Mouse (Mus musculus) forebrain, embryonic 11.5 days (tissue): ENCODE measurements at regions not wholly inside any gene's neighbourhood (a gene's known extent, or its start where the extent isn't known, plus 50 kb on each side); places are given as distances from the start of the nearest gene placed in this dataset.

ENCODE experiments used
- ATAC-seq: fragments of 200-750 bp; cut with Nextera tagmentation; replicated peaks from 2 replicates; pipeline ENCODE4 v1.8.0; 2017; ENCODE audit warnings: moderate TSS enrichment; ENCODE audit not compliant: low FRiP score
- DNase-seq: peaks from one replicate; pipeline ENCODE4 v3.0.0-alpha.2; 2017; ENCODE audit warnings: low spot score
- H3K27ac ChIP-seq: fragments of 300-500 bp; sonication (generic); 2 replicates; pipeline ENCODE4 v1.5.1; 2014; ENCODE audit warnings: low read depth, low read length
- H3K27me3 ChIP-seq: fragments of 300-500 bp; sonication (generic); 2 replicates; pipeline ENCODE4 v1.6.1; 2014; ENCODE audit warnings: mild to moderate bottlenecking, low read length, mixed read lengths; ENCODE audit not compliant: control insufficient read depth, insufficient read depth
- H3K36me3 ChIP-seq: fragments of 300-500 bp; sonication (generic); 2 replicates; pipeline ENCODE4 v1.6.1; 2014; ENCODE audit warnings: mild to moderate bottlenecking, low read length, moderate library complexity, mixed read lengths; ENCODE audit not compliant: control insufficient read depth, insufficient read depth
- H3K4me1 ChIP-seq: fragments of 300-500 bp; sonication (generic); replicated peaks from 2 replicates; pipeline ENCODE4 v1.6.1; 2014; ENCODE audit warnings: low read length, mixed read lengths; ENCODE audit not compliant: control insufficient read depth, insufficient read depth
- H3K4me2 ChIP-seq: fragments of 300-500 bp; sonication (generic); 2 replicates; pipeline ENCODE4 v1.6.1; 2014; ENCODE audit warnings: low read depth, mild to moderate bottlenecking, low read length, moderate library complexity, mixed read lengths; ENCODE audit not compliant: severe bottlenecking
- H3K4me3 ChIP-seq: fragments of 300-500 bp; sonication (generic); 2 replicates; pipeline ENCODE4 v1.5.1; 2014; ENCODE audit warnings: low read depth, low read length
- H3K9ac ChIP-seq: fragments of 300-500 bp; sonication (generic); 2 replicates; pipeline ENCODE4 v1.6.1; 2014; ENCODE audit warnings: low read length
- H3K9me3 ChIP-seq: fragments of 300-500 bp; sonication (generic); 2 replicates; pipeline ENCODE4 v1.6.1; 2016; ENCODE audit warnings: low read length, mixed read lengths; ENCODE audit not compliant: control insufficient read depth
- WGBS: fragments of 180-500 bp; shearing (Covaris S2); extraction: QIAGEN DNeasy Blood & Tissue Kit; methylation state at CpG from one replicate; pipeline ENCODE4 v1.1.7; 2014; 5-methylcytosine and 5-hydroxymethylcytosine counted together

- no peak for DNase-seq
- Histone ChIP-seq H3K27me3 (no peaks in the 10 kb centered on the region), H3K4me2 (no peak overlapping the region), H3K9me3 (no peaks in the 10 kb centered on the region), H3K36me3 (no peaks in the 10 kb centered on the region), H3K4me3 (no peak overlapping the region), H3K9ac (no peak overlapping the region), H3K4me1 (no peaks in the 10 kb centered on the region), H3K27ac (no peak overlapping the region)
- 67% methylated on average over 1 of the region's 1 CpGs for WGBS
- ATAC-seq = peak; percentile 55; the same call in 1 of the 2 replicates
Observed at GRCm38 (mm10) chr13:101509946-101510345, 258.1 kb downstream of the Pik3r1 start.

- H3K9me3 ChIP-seq = no peaks in the 10 kb centered on the region
- no peaks in the 10 kb centered on the region for H3K36me3 ChIP-seq
- no peaks in the 10 kb centered on the region for H3K27me3 ChIP-seq
- no peaks in the 10 kb centered on the region for H3K4me1 ChIP-seq
- no peak overlapping the region for H3K27ac ChIP-seq
- no peak for DNase-seq
- H3K4me3 ChIP-seq = no peak overlapping the region
- no peak overlapping the region for H3K9ac ChIP-seq
- H3K4me2 ChIP-seq = no peak overlapping the region
- no peak for ATAC-seq
Observed at GRCm38 (mm10) chr13:101508331-101508730, 259.7 kb downstream of the Pik3r1 start.

GRCm38 (mm10) chr13:101506696-101507095, 261.3 kb downstream of the Pik3r1 start:
- ATAC-seq (no peak), DNase-seq (no peak)
- Histone ChIP-seq H3K9ac (no peak overlapping the region), H3K4me3 (no peak overlapping the region), H3K4me2 (no peak overlapping the region), H3K36me3 (no peaks in the 10 kb centered on the region), H3K27ac (no peak overlapping the region), H3K9me3 (no peaks in the 10 kb centered on the region), H3K27me3 (no peaks in the 10 kb centered on the region), H3K4me1 (no peaks in the 10 kb centered on the region)

- H3K4me3 ChIP-seq = no peak overlapping the region
- no peak for ATAC-seq
- 87% methylated on average over 1 of the region's 1 CpGs for WGBS
- no peaks in the 10 kb centered on the region for H3K4me1 ChIP-seq
- H3K27ac ChIP-seq = no peak overlapping the region
- H3K9ac ChIP-seq = no peak overlapping the region
- H3K36me3 ChIP-seq = no peaks in the 10 kb centered on the region
- no peak for DNase-seq
- H3K4me2 ChIP-seq = no peak overlapping the region
- no peaks in the 10 kb centered on the region for H3K27me3 ChIP-seq
- H3K9me3 ChIP-seq = no peaks in the 10 kb centered on the region
Observed at GRCm38 (mm10) chr13:101505054-101505453, 263.0 kb downstream of the Pik3r1 start.

- Histone ChIP-seq H3K27ac (no peak overlapping the region), H3K4me1 (no peaks in the 10 kb centered on the region), H3K36me3 (no peaks in the 10 kb centered on the region), H3K27me3 (no peaks in the 10 kb centered on the region), H3K4me3 (no peak overlapping the region), H3K9ac (no peak overlapping the region), H3K4me2 (no peak overlapping the region), H3K9me3 (no peaks in the 10 kb centered on the region)
- DNase-seq = no peak
- ATAC-seq = no peak
- 68% methylated on average over 5 of the region's 5 CpGs for WGBS
Observed at GRCm38 (mm10) chr13:101504241-101504640, 263.8 kb downstream of the Pik3r1 start.

GRCm38 (mm10) chr13:101501845-101502284, 266.2 kb downstream of the Pik3r1 start:
- Histone ChIP-seq H3K27ac (no peak overlapping the region), H3K4me3 (no peak overlapping the region), H3K27me3 (no peaks in the 10 kb centered on the region), H3K4me2 (no peak overlapping the region), H3K9me3 (no peaks in the 10 kb centered on the region), H3K9ac (no peak overlapping the region), H3K4me1 (no peaks in the 10 kb centered on the region), H3K36me3 (no peaks in the 10 kb centered on the region)
- WGBS = 86% methylated on average over 5 of the region's 5 CpGs
- ATAC-seq (no peak), DNase-seq (no peak)

GRCm38 (mm10) chr13:101501061-101501460, 267.0 kb downstream of the Pik3r1 start:
- H3K27me3 ChIP-seq = no peaks in the 10 kb centered on the region
- ATAC-seq (no peak), DNase-seq (no peak)
- H3K4me2 ChIP-seq = no peak overlapping the region
- no peak overlapping the region for H3K9ac ChIP-seq
- no peak overlapping the region for H3K27ac ChIP-seq
- 94% methylated on average over 3 of the region's 3 CpGs for WGBS
- H3K4me3 ChIP-seq = no peak overlapping the region
- H3K4me1 ChIP-seq = no peaks in the 10 kb centered on the region
- H3K9me3 ChIP-seq = no peaks in the 10 kb centered on the region
- no peaks in the 10 kb centered on the region for H3K36me3 ChIP-seq

GRCm38 (mm10) chr13:101491835-101492234, 276.2 kb downstream of the Pik3r1 start:
- no peak for ATAC-seq
- Histone ChIP-seq H3K27me3 (no peaks in the 10 kb centered on the region), H3K4me1 (no peaks in the 10 kb centered on the region), H3K4me2 (no peak overlapping the region), H3K9ac (no peak overlapping the region), H3K4me3 (no peak overlapping the region), H3K27ac (no peak overlapping the region), H3K9me3 (no peaks in the 10 kb centered on the region), H3K36me3 (no peaks in the 10 kb centered on the region)
- no peak for DNase-seq
- WGBS = 35% methylated on average over 3 of the region's 3 CpGs

GRCm38 (mm10) chr13:101490961-101491360, 277.1 kb downstream of the Pik3r1 start:
- H3K4me3 ChIP-seq = no peak overlapping the region
- no peaks in the 10 kb centered on the region for H3K27me3 ChIP-seq
- no peak overlapping the region for H3K9ac ChIP-seq
- WGBS = 92% methylated on average over 5 of the region's 5 CpGs
- no peaks in the 10 kb centered on the region for H3K36me3 ChIP-seq
- no peak overlapping the region for H3K4me2 ChIP-seq
- no peaks in the 10 kb centered on the region for H3K9me3 ChIP-seq
- ATAC-seq (no peak), DNase-seq (no peak)
- H3K27ac ChIP-seq = no peak overlapping the region
- no peaks in the 10 kb centered on the region for H3K4me1 ChIP-seq
